Mouse (Mus musculus) limb, embryonic 15.5 days (tissue): ENCODE results near the gene Clstn3. TPM values are rescaled to one million over a fixed set of nuclear protein-coding genes. Genes with fewer than 3 reads are reported as not detected.
A peak's percentile ranks its signal among the peaks of the same experiment; 100 is the strongest.
"Not testable (repeated sequence)": the region's sequence is repeated elsewhere in the genome, so short reads cannot be mapped to it uniquely, and the experiment has no call there.

Experiments
- ATAC-seq: fragments of 200-750 bp; cut with Nextera tagmentation; 2 replicates; pipeline ENCODE4 v1.8.0; 2017; ENCODE audit warnings: low read depth, moderate TSS enrichment; ENCODE audit not compliant: insufficient number of reproducible peaks, low FRiP score, low TSS enrichment
- H3K27ac ChIP-seq: fragments of 300-500 bp; sonication (generic); 2 replicates; pipeline ENCODE4 v1.5.1; 2015; ENCODE audit warnings: moderate library complexity, mild to moderate bottlenecking, inconsistent platforms
- H3K27me3 ChIP-seq: fragments of 300-500 bp; sonication (generic); 2 replicates; pipeline ENCODE4 v1.6.1; 2015; ENCODE audit warnings: inconsistent platforms
- H3K36me3 ChIP-seq: fragments of 300-500 bp; sonication (generic); 2 replicates; pipeline ENCODE4 v1.6.1; 2015; ENCODE audit warnings: inconsistent platforms
- H3K4me1 ChIP-seq: fragments of 300-500 bp; sonication (generic); 2 replicates; pipeline ENCODE4 v1.6.1; 2015; ENCODE audit warnings: inconsistent platforms
- H3K4me2 ChIP-seq: fragments of 300-500 bp; sonication (generic); 2 replicates; pipeline ENCODE4 v1.6.1; 2015; ENCODE audit warnings: mild to moderate bottlenecking, inconsistent platforms
- H3K4me3 ChIP-seq: fragments of 300-500 bp; sonication (generic); 2 replicates; pipeline ENCODE4 v1.5.1; 2015; ENCODE audit warnings: mild to moderate bottlenecking, inconsistent platforms
- H3K9ac ChIP-seq: fragments of 300-500 bp; sonication (generic); 2 replicates; pipeline ENCODE4 v1.6.1; 2015; ENCODE audit warnings: inconsistent platforms
- H3K9me3 ChIP-seq: fragments of 300-500 bp; sonication (generic); 2 replicates; pipeline ENCODE4 v1.6.1; 2016; ENCODE audit warnings: inconsistent platforms
- WGBS: fragments of 180-500 bp; shearing (Covaris S2); methylation state at CpG from one replicate; pipeline ENCODE4 v1.1.7; 2015; 5-methylcytosine and 5-hydroxymethylcytosine counted together
- polyA plus RNA-seq: library from polyadenylated mRNA; unstranded; fragments of >200 nt; fragmentation: Nextera tagmentation; extraction: Ambion mirVana; gene quantifications from 2 replicates; pipeline ENCODE4 v1.2.1, GENCODE M21; 2015

Clstn3 gene
- polyA plus RNA-seq, 1 experiment from 2014 or later: 7.2 TPM

GRCm38 (mm10) chr6:124493886-124494285 lies 29.3 kb upstream of the Clstn3 start:
- H3K4me2 ChIP-seq: no peak overlapping the region
- no peak overlapping the region for H3K9ac ChIP-seq

GRCm38 (mm10) chr6:124492842-124493561 lies 28.4 kb upstream of the Clstn3 start, which contains the start of gene C1rl:
Gene C1rl, plus strand, starts transcription at chr6:124493113.
- 0% methylated on average over 1 of the region's 4 CpGs for WGBS
- H3K27me3 ChIP-seq: no peaks in the 10 kb centered on the region
- H3K4me3 ChIP-seq: no peak within 1 kb of the TSS
- ATAC-seq: peak; percentile 83
- H3K9ac ChIP-seq: no peak within 1 kb of the TSS
- H3K27ac ChIP-seq: peak within 1 kb of the TSS; percentile 33; the same call in 1 of the 2 replicates
- 0 out of 2 replicates have a peak, but pooled peaks cover 5% of the 10 kb centered on the region for H3K4me1 ChIP-seq
- H3K36me3 ChIP-seq: no peaks in the 10 kb centered on the region
- H3K9me3 ChIP-seq: no peaks in the 10 kb centered on the region
- no peak within 1 kb of the TSS for H3K4me2 ChIP-seq

More at GRCm38 (mm10) chr6:124493886-124494285, 29.3 kb upstream of the Clstn3 start:
- no peaks in the 10 kb centered on the region for H3K36me3 ChIP-seq
- peak overlapping the region; percentile 33; the same call in 1 of the 2 replicates for H3K27ac ChIP-seq
- H3K27me3 ChIP-seq: no peaks in the 10 kb centered on the region
- no peak overlapping the region for H3K4me3 ChIP-seq
- H3K4me1 ChIP-seq: 0 out of 2 replicates have a peak, but pooled peaks cover 5% of the 10 kb centered on the region
- 80% methylated on average over 5 of the region's 5 CpGs for WGBS
- no peak for ATAC-seq
- H3K9me3 ChIP-seq: no peaks in the 10 kb centered on the region

GRCm38 (mm10) chr6:124491427-124491826 lies 26.8 kb upstream of the Clstn3 start:
- H3K4me3 ChIP-seq: no peak overlapping the region
- H3K4me2 ChIP-seq: no peak overlapping the region
- H3K36me3 ChIP-seq: no peaks in the 10 kb centered on the region
- no peak overlapping the region for H3K27ac ChIP-seq
- no peak for ATAC-seq
- no peaks in the 10 kb centered on the region for H3K27me3 ChIP-seq
- 77% methylated on average over 6 of the region's 6 CpGs for WGBS
- no peak overlapping the region for H3K9ac ChIP-seq
- H3K4me1 ChIP-seq: 0 out of 2 replicates have a peak, but pooled peaks cover 5% of the 10 kb centered on the region
- no peaks in the 10 kb centered on the region for H3K9me3 ChIP-seq

GRCm38 (mm10) chr6:124488952-124489351 lies 24.4 kb upstream of the Clstn3 start:
- no peaks in the 10 kb centered on the region for H3K36me3 ChIP-seq
- H3K9me3 ChIP-seq: no peaks in the 10 kb centered on the region
- WGBS: 77% methylated on average over 4 of the region's 4 CpGs
- no peak for ATAC-seq
- no peak overlapping the region for H3K4me3 ChIP-seq
- H3K4me2 ChIP-seq: no peak overlapping the region
- H3K27me3 ChIP-seq: no peaks in the 10 kb centered on the region
- H3K4me1 ChIP-seq: 0 out of 2 replicates have a peak, but pooled peaks cover 9% of the 10 kb centered on the region
- no peak overlapping the region for H3K27ac ChIP-seq
- no peak overlapping the region for H3K9ac ChIP-seq

- 32% methylated on average over 2 of the region's 2 CpGs for WGBS
- Histone ChIP-seq H3K27me3 (no peaks in the 10 kb centered on the region), H3K4me2 (no peak overlapping the region), H3K9ac (no peak overlapping the region), H3K9me3 (no peaks in the 10 kb centered on the region), H3K4me1 (0 out of 2 replicates have a peak, but pooled peaks cover 4% of the 10 kb centered on the region), H3K27ac (no peak overlapping the region), H3K36me3 (no peaks in the 10 kb centered on the region), H3K4me3 (no peak overlapping the region)
- ATAC-seq: no peak
Observed at GRCm38 (mm10) chr6:124487509-124487908, 22.9 kb upstream of the Clstn3 start.

- no peak overlapping the region for H3K27ac ChIP-seq
- H3K4me3 ChIP-seq: no peak overlapping the region
- no peaks in the 10 kb centered on the region for H3K36me3 ChIP-seq
- 0 out of 2 replicates have a peak, but pooled peaks cover 4% of the 10 kb centered on the region for H3K4me1 ChIP-seq
- H3K4me2 ChIP-seq: 0 out of 2 replicates have a peak overlapping the region, but pooled peaks have one; percentile 12
- H3K9me3 ChIP-seq: no peaks in the 10 kb centered on the region
- 36% methylated on average over 21 of the region's 21 CpGs for WGBS
- no peak overlapping the region for H3K9ac ChIP-seq
- no peak for ATAC-seq
- no peaks in the 10 kb centered on the region for H3K27me3 ChIP-seq
Observed at GRCm38 (mm10) chr6:124485414-124486144, 21.0 kb upstream of the Clstn3 start.

- Histone ChIP-seq H3K27ac (no peak overlapping the region), H3K36me3 (no peaks in the 10 kb centered on the region), H3K27me3 (no peaks in the 10 kb centered on the region), H3K4me2 (no peak overlapping the region), H3K9me3 (no peaks in the 10 kb centered on the region), H3K9ac (no peak overlapping the region), H3K4me1 (0 out of 2 replicates have a peak, but pooled peaks cover 4% of the 10 kb centered on the region), H3K4me3 (no peak overlapping the region)
- ATAC-seq: no peak
- WGBS: 70% methylated on average over 7 of the region's 7 CpGs
Observed at GRCm38 (mm10) chr6:124484851-124485250, 20.3 kb upstream of the Clstn3 start.

- H3K27ac ChIP-seq, H3K27me3 ChIP-seq, H3K9me3 ChIP-seq, H3K4me1 ChIP-seq, H3K36me3 ChIP-seq, H3K4me2 ChIP-seq, H3K9ac ChIP-seq, ATAC-seq, H3K4me3 ChIP-seq: not testable (repeated sequence)
- 88% methylated on average over 3 of the region's 3 CpGs for WGBS
Observed at GRCm38 (mm10) chr6:124483831-124484230, 19.2 kb upstream of the Clstn3 start.

GRCm38 (mm10) chr6:124481571-124481970 lies 17.0 kb upstream of the Clstn3 start:
- H3K9ac ChIP-seq: no peak overlapping the region
- no peak for ATAC-seq
- 27% methylated on average over 6 of the region's 6 CpGs for WGBS
- no peaks in the 10 kb centered on the region for H3K36me3 ChIP-seq
- H3K4me3 ChIP-seq: no peak overlapping the region
- 0 out of 2 replicates have a peak, but pooled peaks cover 4% of the 10 kb centered on the region for H3K4me1 ChIP-seq
- H3K27me3 ChIP-seq: no peaks in the 10 kb centered on the region
- H3K9me3 ChIP-seq: no peaks in the 10 kb centered on the region
- H3K27ac ChIP-seq: no peak overlapping the region
- no peak overlapping the region for H3K4me2 ChIP-seq

GRCm38 (mm10) chr6:124480295-124480694 lies 15.7 kb upstream of the Clstn3 start:
- WGBS: 59% methylated on average over 4 of the region's 4 CpGs
- no peak for ATAC-seq
- H3K27ac ChIP-seq: no peak overlapping the region
- H3K4me2 ChIP-seq: no peak overlapping the region
- no peaks in the 10 kb centered on the region for H3K27me3 ChIP-seq
- 0 out of 2 replicates have a peak, but pooled peaks cover 2% of the 10 kb centered on the region for H3K4me1 ChIP-seq
- no peaks in the 10 kb centered on the region for H3K36me3 ChIP-seq
- H3K4me3 ChIP-seq: no peak overlapping the region
- H3K9ac ChIP-seq: no peak overlapping the region
- H3K9me3 ChIP-seq: no peaks in the 10 kb centered on the region

GRCm38 (mm10) chr6:124479573-124479930 lies 15.0 kb upstream of the Clstn3 start:
- ATAC-seq: no peak
- Histone ChIP-seq H3K4me2 (no peak overlapping the region), H3K4me1 (no peaks in the 10 kb centered on the region), H3K27ac (no peak overlapping the region), H3K9ac (no peak overlapping the region), H3K4me3 (no peak overlapping the region), H3K9me3 (no peaks in the 10 kb centered on the region), H3K36me3 (no peaks in the 10 kb centered on the region), H3K27me3 (no peaks in the 10 kb centered on the region)
- WGBS: 85% methylated on average over 3 of the region's 3 CpGs
